Mouse (Mus musculus) c-Kit-positive CD71-positive TER-119-negative erythroid progenitor cells, embryonic 14.5 days (primary cell): ENCODE results near the gene Tmem33.
A peak's percentile ranks its signal among the peaks of the same experiment; 100 is the strongest.

Source experiments
- DNase-seq: peaks from one replicate; pipeline ENCODE4 v3.0.0-alpha.2; 2013; ENCODE audit warnings: low read depth

The Tmem33 gene

DNA sequence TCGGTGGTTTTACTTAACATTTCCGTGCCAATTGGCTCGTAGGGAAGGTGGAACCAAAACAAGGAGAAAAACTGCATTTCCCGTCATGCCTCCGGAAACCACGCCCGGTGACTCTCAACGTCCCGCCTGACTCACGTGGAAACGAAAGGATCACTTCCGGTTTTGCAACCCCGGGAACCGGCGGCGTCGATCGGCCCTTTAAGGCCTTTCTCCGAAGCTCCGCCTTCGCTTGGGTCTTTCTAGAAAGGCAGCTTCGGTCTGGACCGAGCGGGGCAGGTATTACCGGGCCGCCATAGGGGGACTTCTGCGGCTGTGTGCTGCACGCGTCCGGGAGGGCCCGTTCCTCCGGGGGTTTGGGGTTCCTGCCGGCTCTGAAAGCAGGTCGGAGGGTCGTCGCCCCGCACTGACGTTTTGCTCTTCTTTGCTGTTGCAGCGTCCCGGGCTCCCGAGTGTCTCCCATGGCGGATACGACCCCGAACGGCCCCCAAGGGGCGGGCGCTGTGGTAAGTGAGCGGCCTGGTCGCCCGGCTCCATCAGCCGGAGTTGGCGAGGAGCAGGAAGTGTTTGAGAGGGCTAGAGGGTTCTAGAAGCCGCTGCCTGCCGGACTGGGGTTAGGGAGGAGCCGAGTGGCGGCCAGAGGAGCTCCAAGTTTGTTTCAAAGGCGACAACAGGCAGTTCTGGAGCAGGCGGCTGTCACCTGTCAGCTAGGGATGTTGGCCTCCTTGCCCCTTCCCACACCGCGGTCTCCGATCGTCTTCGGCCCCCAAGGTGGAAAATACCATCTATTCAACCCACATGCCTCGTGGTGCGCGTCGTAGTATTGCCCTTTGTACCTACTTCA lies at the start of gene Tmem33:
TSS of gene Tmem33 (plus strand) at position 35 of the 841 bp plus-strand sequence.
- peak; percentile 96 for DNase-seq

DNA sequence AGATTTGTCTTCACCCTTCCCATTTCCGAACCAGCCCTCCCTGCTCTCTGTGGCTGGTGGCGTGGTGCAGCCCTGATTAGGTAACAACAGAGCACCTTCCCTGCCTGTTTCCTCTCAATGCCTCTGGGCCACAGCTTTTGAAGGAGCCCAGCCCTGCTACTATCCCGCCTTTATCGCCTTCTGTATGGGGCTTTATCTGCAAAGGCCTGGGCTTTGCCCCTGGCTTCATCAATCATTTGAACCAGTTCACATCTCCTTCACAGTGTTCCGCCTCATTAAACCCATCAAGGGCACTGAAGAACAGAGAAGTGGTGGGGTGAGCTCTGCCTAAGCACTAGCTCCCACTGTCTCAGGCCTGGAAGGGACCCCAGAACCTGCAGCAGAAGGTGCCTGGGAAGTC lies 47.2 kb upstream of the Tmem33 start:
- no peak for DNase-seq

DNA sequence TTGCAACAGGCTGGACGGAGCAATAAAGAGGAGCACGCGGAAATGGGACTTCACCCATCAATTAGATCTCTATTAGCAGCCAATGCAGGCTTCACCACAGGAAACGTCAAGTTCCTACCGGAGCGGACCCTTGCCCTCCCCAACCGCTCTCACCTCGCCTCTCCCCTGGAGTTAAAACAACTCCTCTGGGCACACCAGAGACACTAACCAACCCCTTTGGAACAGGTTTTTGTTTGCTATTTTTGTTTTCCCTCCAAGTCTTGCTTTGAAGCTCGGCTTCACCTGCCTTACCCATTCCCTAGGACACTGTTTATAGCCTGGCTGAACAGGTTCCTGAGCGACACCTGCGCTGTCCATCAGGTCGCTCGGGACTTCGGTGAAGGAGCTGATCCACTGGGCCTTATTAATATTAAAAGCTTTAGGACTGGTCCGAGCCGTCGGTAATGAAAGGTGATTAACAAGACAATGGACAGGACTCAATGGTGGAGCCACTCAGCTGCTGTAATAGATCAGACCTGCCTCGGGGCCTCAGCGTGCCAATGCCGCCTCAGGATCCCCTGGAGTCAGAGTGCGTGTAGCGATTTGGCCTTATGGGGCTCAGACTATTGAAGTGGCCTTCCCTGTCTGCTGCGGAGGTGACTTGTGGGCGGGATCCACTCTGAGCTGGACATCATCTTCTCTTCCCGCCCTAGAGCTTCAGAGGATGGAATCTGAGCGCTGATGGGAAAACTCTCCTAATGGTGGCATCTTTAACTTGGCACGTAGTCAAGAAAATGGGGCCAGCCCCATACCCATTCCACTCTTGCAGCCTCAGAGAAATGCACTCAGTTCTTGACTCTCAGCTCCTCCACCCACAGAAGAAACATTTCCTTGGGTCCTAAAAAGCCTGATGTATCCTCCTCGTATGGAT lies 45.0 kb upstream of the Tmem33 start:
- no peak for DNase-seq

DNA sequence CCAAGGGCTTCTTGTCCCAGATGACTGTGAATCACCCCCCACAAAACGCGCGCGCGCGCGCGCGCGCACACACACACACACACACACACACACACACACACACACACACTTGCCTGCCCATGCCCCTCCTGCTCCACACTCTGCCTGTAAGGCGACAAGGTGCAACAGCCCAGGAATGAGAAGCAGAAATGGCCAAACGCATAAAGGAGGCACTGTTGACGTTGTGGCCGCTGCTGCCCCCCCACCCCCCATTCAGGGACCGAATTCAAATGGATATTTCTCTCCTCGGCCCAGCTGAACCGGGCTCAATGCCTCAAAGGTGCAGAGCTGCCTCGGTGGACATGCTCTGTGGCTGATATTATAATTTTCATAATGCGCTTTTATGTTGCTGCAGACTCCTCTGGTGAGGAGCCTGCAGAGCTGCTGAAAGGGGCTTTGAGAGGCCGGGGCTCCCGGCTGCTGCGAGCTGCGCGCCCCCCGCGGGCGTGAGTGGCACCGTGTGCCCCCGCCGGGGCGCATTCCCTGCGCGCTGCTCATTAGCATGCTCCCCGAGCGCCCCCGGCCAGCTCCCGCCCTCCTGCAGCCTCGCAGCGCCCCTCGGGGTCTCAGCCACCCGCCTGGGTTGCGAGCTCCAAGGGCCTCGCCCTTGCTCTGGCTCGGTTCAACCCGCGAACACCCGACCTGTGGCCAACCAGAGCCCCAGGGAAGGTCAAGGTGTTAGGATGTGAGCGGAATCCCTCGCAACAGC lies 44.2 kb upstream of the Tmem33 start:
- DNase-seq: no peak

DNA sequence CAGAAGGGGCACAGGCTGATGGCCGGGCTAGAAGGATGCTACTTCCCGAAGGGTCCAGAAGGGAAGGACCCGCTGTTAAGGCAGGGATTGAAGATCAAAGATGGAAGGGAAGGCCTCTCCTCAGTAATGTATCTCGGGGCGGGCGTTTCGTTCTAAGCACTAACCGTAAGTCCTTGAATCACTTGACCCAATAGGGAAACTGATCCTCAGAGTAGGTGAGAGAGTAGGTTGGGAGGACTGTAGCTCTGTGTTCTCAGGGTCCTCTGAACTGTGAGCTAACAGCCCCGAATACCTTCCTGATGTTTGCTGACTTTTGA lies 43.6 kb upstream of the Tmem33 start:
- no peak for DNase-seq

DNA sequence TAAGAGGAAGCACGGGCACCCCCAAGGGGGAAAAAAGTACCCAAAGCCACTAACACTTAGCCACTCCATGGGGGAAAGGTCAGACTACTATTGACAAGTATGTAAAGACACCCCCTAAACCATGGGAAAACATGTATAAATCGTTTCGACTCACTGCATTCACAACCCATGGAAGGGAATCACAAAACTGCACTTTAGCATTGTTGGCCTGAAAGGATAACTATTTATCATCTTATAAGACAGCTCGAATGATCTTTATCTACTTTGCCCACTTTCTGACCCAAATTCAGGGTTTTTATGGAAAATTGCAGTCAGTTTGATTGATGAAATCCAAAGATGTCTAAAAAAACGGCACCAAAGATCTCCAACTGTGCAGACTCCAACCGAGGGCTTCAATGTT lies 38.5 kb upstream of the Tmem33 start:
- no peak for DNase-seq

DNA sequence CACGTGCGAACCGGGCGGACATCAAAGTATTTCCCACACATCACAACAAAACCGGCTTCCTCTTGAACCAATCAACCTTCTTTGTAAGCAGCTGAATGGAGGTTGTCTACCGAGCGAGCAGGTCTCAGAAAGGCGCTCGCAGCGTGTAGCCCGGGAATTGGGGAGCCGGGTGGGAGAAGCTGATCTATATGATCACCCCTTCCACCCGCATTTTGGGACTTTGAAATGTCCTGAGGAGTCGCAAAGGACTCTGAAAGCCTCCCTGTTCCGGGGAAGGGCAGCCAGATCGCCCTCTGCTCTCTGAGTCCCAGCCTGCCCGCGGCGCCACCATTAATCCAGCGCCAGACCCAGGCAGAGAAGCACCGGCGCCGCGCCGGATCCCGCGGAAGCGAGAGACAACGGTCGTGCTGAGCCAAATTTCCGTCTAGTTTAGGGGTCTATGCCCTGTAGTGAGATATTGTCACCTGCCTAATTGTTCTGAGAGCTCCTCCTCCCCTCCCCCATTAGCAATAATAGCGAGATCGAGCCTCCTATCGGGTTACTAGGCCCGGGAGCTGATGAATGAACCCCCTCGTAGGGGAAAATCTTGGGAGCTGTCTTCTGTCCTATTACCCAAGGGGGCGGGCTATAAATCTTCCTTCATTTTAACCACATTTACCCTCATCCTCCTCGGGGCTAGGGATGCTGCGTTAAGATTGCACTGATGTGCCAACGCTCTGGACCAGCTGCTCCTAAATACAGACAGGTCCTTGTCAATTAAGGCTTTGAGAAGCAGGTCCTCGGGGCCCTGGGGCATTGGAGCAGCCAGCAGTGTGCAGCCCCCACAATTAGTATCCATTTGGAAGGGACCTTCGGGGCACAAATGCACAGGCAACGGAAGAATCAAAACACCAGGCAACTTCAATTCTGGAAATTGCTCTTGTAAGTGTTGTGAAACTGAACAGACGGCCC lies 37.6 kb upstream of the Tmem33 start:
- DNase-seq: no peak

DNA sequence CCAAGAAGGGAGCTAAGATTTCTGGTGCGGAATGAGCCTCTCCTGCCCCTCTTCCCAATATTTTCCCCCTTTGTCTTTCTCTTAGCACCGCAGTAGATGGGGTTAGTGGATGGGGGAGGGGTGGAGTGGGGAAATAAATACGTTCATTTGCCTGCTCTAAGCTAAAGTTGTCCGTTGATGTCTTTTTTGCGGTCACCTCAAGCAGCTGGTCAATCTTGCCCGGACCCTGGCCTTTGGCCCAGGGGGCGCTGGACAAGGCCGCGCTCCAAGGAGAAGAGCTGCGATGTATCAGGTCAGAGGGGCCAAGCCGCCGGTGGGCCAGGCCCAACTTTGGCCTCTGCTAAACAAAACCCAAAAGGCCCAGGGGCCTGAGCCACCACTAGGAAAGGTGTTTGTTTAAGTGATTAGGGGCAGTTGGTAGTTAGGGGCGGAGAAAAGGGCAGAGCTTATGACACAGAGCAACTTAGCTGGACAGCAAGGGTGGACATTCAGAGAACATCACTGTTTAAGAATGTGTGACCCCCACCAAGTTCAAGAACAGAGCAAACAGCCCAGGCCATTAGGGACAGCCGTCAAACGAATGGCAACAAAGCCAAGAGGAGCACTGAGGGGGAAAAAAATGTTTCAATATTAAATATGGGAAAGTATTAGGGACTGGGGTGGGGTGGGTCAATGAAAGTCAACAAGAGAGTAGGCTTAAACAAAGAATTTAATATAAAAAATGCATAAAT lies 36.8 kb upstream of the Tmem33 start:
- no peak for DNase-seq

DNA sequence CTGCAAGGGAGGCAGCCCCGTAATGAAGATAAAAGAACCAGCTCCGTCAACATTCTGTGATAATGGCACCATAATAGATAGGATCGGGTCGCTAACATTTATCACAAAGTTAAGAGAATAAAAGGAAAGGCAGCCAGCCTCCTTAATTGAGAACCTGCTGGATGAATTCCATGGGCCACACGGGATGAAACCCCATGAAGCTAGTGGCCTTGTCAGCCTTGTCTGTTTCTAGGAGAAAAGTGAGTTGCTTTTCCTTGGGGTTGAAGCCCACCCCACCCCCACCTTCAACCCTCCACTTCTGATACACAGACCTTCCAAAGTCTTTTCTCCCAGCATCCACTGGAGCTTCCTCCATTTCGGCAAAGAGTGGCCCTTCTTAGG lies 36.3 kb upstream of the Tmem33 start:
- no peak for DNase-seq

DNA sequence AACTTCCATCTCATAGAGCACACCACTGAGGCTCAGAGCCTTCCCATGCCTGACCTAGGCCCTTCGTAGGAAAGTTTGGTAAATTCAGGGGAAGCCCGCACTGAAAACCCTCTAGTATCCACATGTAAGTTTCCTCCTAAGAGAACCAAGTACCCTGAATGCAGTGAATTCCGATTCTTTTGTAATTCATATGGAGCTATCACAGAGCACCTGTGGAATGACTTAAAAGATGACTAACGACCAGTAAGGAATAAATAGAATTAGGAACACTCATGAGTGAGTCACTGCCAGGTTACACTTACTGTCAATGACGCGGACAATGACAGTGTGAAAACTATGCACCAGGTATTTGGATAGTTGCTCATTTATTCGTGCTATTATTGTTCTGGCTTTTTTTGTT lies 34.6 kb upstream of the Tmem33 start:
- DNase-seq: no peak

DNA sequence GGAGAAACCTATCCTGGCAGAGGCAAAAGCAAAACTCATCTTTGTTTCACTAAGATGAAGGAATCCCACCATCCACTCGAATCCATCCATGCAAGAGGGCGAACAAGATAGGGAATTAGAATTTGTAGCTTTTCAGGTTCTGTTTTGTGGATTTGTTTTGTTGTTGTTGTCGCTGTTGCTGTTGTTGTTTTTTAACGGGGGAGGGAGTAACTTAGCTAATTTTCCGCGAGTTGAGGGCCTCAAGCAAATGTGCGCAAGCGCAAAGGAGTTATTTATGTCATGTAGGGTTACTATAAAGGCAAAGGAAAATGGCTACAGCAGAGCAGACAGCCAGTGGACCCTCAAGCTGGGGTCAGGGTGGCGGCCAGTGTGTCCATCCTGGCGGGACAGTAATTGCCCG lies 33.1 kb upstream of the Tmem33 start:
- DNase-seq: no peak

DNA sequence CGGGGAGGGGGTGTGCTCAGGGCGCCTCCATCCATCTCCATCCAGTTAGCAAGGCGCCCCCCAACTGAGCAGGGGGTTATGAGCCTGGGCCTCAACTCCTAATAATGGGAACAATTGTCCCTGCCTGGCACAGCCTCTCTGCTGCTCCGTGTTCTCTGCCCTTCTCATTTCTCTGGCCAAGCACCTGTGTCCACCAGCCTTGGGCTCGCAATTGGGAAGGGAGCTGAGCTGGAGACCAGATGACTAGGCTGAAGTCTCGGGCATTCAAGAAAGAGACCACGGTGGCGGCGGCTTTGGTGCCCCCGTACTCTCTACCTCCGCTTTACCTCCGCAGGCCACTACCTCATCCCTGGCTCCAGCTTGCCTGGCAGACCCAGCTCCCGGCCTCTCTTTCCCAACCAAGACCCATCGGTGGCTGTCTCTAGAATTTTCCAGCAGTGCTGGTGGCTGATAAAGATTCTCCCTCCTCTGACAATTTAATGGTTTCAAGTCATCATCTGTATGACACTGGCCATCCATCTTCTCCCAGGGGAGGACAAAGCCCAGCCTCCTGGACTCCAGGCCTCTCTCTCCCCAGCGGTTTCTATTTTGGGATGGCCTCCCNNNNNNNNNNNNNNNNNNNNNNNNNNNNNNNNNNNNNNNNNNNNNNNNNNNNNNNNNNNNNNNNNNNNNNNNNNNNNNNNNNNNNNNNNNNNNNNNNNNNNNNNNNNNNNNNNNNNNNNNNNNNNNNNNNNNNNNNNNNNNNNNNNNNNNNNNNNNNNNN lies 32.5 kb upstream of the Tmem33 start:
- DNase-seq: no peak

DNA sequence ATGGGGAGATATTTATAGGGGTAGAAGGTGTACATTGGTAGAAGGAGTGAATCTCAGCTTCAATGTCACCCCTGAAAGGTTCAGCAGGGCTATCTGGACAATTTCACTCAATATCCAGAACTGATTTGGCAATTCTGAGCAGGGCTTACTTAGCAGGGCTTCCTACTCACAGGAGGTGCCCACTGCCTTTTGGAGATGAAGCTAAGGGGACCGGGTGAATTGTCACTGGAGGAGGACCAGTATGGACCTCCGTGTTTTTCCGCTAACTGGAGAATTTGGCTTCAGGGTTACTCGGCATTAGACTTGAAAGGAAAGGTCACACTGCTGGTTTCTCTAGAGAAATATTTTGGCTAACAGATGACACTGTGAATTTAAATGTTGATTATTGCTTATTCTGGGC lies 25.7 kb upstream of the Tmem33 start:
- no peak for DNase-seq

DNA sequence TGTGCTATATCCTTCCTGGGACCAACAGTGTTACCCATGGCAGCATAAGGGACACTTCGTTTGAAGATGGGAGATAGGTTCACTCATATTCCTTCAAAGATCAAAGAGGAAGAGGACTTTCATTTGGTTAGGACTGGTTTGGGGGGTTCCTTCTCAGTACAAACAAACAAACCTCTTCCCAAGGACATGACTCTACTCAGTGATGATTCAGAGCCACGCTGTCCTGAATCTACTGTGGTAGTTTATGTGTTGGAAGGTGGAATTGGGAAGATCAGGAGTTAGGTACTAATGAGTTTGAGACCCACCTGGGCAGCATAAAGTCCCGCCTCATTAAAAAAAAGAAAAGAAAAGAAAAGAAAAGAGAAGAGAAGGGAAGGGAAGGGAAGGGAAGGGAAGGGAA lies 24.9 kb upstream of the Tmem33 start:
- DNase-seq: no peak

DNA sequence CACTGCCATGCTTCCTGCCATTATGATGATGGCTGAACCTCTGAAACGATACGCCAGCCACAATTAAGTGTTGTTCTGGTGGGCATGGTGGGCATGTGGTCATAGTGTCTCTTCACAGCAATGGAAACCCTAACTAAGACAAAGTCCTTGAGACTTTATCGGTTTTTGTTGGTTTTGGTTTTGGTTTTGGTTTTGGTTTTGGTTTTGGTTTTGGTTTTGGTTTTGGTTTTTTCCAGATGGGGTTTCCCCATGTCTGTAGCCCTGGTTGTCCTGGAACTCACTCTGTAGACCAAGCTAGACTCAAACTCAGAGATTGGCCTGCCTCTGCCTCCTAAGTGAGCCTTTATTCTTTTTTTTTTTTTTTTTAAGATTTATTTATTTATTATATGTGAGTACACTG lies 23.8 kb upstream of the Tmem33 start:
- no peak for DNase-seq

DNA sequence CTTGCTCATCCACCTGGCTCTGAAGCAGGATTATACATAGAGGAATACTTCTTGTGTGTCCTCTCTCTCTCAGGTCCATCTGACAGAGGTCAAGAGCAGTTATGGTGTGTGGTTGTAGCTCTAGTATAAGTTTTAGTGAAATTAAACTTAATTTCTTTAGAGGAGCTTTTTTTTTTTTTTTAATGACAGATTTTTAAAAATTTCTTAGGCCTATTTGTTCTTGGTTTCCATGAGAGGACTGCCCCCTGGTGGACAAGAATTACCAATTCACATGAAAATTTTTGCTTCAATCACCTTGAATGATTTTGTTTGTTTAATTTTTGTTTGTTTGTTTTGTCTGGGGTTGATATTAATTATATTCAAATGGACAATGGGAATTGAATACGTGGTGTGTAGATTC lies 22.1 kb upstream of the Tmem33 start:
- DNase-seq: peak; percentile 20

DNA sequence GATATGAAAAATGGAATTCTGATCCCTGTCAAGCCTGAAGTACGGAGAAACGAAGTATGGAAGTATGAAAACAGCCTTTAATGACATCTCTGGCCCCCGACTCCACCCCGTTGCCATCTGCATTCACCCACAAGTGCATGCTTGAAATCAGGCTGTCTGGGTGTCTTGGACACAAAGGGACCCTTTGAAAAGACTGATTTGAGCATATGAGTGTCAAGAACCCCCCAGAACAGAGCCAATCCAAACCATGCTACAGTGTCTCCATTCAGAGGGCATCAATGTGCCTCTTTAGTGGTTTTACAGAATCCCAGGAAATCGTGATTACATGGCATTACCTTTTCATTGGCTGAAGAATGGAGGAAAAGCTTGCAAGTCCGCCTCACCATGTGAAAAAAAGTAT lies 18.7 kb upstream of the Tmem33 start:
- no peak for DNase-seq

DNA sequence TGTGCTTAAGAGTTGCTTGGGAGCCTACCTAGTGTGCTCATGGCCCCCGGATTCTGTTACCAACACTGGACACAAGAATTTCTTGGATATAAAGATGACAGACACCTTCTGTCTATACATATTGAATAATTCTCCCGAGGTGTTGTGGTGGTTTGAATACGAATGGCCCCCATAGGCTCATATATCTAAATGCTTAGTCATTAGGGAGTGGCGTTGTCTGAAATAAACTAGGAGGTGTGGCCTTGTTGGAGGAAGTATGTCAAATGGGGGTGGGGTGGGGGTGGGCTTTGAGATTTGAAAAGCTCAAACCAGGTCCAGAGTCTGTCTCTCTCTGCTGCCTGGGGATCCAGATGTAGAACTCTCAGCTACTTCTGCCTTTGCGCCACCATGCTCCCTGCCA lies 17.1 kb upstream of the Tmem33 start:
- DNase-seq: no peak

DNA sequence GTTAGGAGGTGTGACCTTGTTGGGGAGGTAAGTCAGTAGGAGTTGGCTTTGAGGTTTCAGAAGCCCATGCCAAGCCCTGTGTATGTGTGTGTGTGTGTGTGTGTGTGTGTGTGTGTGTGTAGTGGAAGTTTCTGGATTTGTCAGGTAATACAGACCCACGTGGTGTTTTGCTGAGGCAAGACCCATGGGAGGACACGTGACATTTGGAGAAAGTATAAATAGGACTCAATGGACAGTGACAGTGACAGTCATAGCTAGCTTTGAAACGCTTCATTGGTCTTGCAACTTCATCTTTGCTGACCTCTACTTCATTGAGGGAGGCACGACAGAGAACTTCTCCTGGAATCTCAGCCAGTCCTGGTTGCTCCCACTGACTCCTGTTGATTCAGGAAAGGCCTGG lies 8.1 kb upstream of the Tmem33 start:
- DNase-seq: no peak

DNA sequence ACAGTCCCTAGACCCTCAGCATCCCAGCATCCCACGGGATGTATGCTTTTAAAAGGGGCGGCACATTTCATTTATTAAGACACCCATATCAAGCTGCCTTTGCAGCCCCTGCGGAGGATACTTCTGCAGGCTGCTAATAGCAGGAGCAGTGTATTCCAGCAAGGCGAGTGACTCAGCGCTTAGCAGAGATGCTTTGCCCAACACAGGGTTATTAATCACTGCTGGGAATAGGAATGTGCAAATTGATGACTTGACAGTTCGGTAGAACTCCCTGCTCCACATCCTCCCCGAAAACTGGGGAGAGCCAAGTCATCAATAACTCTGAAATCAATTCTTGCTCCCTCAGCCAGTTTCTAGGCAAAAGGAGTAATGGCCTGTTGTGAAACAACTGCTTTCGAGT lies 4.7 kb upstream of the Tmem33 start:
- no peak for DNase-seq
